Mouse (Mus musculus): ENCODE measurements around the gene Pon3.

The Pon3 gene

GRCm38 (mm10) chr6:5179189-5179588, 76.9 kb downstream of the Pon3 start:
- DNase-seq (ENCODE audit: low read depth), result peak; percentile 17

GRCm38 (mm10) chr6:5177967-5178891, 77.9 kb downstream of the Pon3 start:
- peak; percentile 61 for DNase-seq (ENCODE audit: low read depth)

- DNase-seq (ENCODE audit: low read depth), result no peak
These were observed 81.8 kb downstream of the Pon3 start for GRCm38 (mm10) chr6:5174179-5174812.

- no peak for DNase-seq (ENCODE audit: low read depth)
These were observed 83.5 kb downstream of the Pon3 start for GRCm38 (mm10) chr6:5172571-5172970.

- DNase-seq (ENCODE audit: low read depth), result no peak
These were observed 84.7 kb downstream of the Pon3 start for GRCm38 (mm10) chr6:5171418-5171817.

All from NIH3T3 (cell line).